Mouse (Mus musculus): Measurements from ENCODE around the gene Ly6g6e. TPM values are rescaled to one million over a fixed set of nuclear protein-coding genes. Genes with fewer than 3 reads are reported as not detected.

Ly6g6e gene
- total RNA-seq, 2 experiments from 2014 or later: not detected

- intact Hi-C loops (cut with DNase I): no loop called here
- no peak for DNase-seq
Observed at GRCm38 (mm10) chr17:35068213-35068914, 8.3 kb upstream of the Ly6g6e start.

- intact Hi-C loops (cut with DNase I): no loop called here
- DNase-seq: no peak
Observed at GRCm38 (mm10) chr17:35070556-35071229, 6.0 kb upstream of the Ly6g6e start.

GRCm38 (mm10) chr17:35071454-35071853, 5.2 kb upstream of the Ly6g6e start:
- intact Hi-C loops (cut with DNase I): no loop called here
- DNase-seq: no peak

GRCm38 (mm10) chr17:35074097-35074496, 2.6 kb upstream of the Ly6g6e start:
- DNase-seq: no peak
- intact Hi-C loops (cut with DNase I): no loop called here

GRCm38 (mm10) chr17:35077285-35077684, 583 bp downstream of the Ly6g6e start:
- DNase-seq: no peak
- intact Hi-C loops (cut with DNase I): no loop called here

GRCm38 (mm10) chr17:35077786-35078233, 1.1 kb downstream of the Ly6g6e start, which contains the start of gene Ly6g6d:
Gene Ly6g6d (minus strand): TSS chr17:35078065.
- DNase-seq: peak; percentile 55 to 67
- intact Hi-C loops (cut with DNase I): loop anchor here (1.0 kb wide), 1 partner anchor 57 kb away; no protein-coding TSS in a partner anchor

- peak in 1 of 2 experiments; percentile 20 for DNase-seq
- intact Hi-C loops (cut with DNase I): no loop called here
Observed at GRCm38 (mm10) chr17:35079778-35080177, 3.1 kb downstream of the Ly6g6e start.

GRCm38 (mm10) chr17:35080248-35080647, 3.5 kb downstream of the Ly6g6e start:
- intact Hi-C loops (cut with DNase I): no loop called here
- no peak for DNase-seq

- DNase-seq: no peak
- intact Hi-C loops (cut with DNase I): no loop called here
Observed at GRCm38 (mm10) chr17:35080710-35081109, 4.0 kb downstream of the Ly6g6e start.

- no peak for DNase-seq
- intact Hi-C loops (cut with DNase I): no loop called here
Observed at GRCm38 (mm10) chr17:35082841-35083576, 6.3 kb downstream of the Ly6g6e start.

- no peak for DNase-seq
- intact Hi-C loops (cut with DNase I): no loop called here
Observed at GRCm38 (mm10) chr17:35083929-35084497, 7.3 kb downstream of the Ly6g6e start.

GRCm38 (mm10) chr17:35085208-35085865, 8.6 kb downstream of the Ly6g6e start, which contains the start of gene Ly6g6f:
Gene Ly6g6f (minus strand): TSS chr17:35085610.
- intact Hi-C loops (cut with DNase I): no loop called here
- no peak for DNase-seq

GRCm38 (mm10) chr17:35088151-35088550, 11.4 kb downstream of the Ly6g6e start:
- intact Hi-C loops (cut with DNase I): loop anchor here (2.0 kb wide), 1 partner anchor 67 kb away; no protein-coding TSS in a partner anchor

GRCm38 (mm10) chr17:35088825-35089644, 12.3 kb downstream of the Ly6g6e start, which contains the start of gene Abhd16a:
Gene Abhd16a (plus strand): TSS chr17:35089263.
- intact Hi-C loops (cut with DNase I): loop anchor here (2.0 kb wide), 1 partner anchor 68 kb away; no protein-coding TSS in a partner anchor
- peak; percentile 90 to 98 for DNase-seq

More at GRCm38 (mm10) chr17:35088151-35088550, 11.4 kb downstream of the Ly6g6e start:
- DNase-seq: no peak

- DNase-seq: peak in 1 of 2 experiments; percentile 43
- intact Hi-C loops (cut with DNase I): no loop called here
Observed at GRCm38 (mm10) chr17:35090166-35090932, 13.6 kb downstream of the Ly6g6e start.

- no peak for DNase-seq
- intact Hi-C loops (cut with DNase I): no loop called here
Observed at GRCm38 (mm10) chr17:35092403-35093198, 15.9 kb downstream of the Ly6g6e start.
